Mouse (Mus musculus) naive thymus-derived CD4-positive, alpha-beta T cell, adult 2 months (primary cell): ENCODE measurements around the gene 1810024B03Rik.
"Not testable (repeated sequence)": the region's sequence is repeated elsewhere in the genome, so short reads cannot be mapped to it uniquely, and the experiment has no call there.

ENCODE experiments used
- DNase-seq: peaks from one replicate; pipeline ENCODE4 v3.0.0-alpha.2; 2011; ENCODE audit warnings: low read depth

Gene 1810024B03Rik

GRCm38 (mm10) chr2:127207547-127208451 lies at the start of gene 1810024B03Rik, which contains the start of gene Snrnp200:
Gene 1810024B03Rik (minus strand): TSS chr2:127208280.
Gene Snrnp200 (plus strand): TSS chr2:127208386.
- peak; percentile 97 for DNase-seq

- no peak for DNase-seq
These were observed 47.2 kb upstream of the 1810024B03Rik start for GRCm38 (mm10) chr2:127255294-127255693.

- no peak for DNase-seq
These were observed 46.6 kb upstream of the 1810024B03Rik start for GRCm38 (mm10) chr2:127254604-127255134.

GRCm38 (mm10) chr2:127252787-127253186 lies 44.7 kb upstream of the 1810024B03Rik start:
- DNase-seq = no peak

- no peak for DNase-seq
These were observed 43.9 kb upstream of the 1810024B03Rik start for GRCm38 (mm10) chr2:127251880-127252527.

- no peak for DNase-seq
These were observed 43.4 kb upstream of the 1810024B03Rik start for GRCm38 (mm10) chr2:127251457-127251856.

GRCm38 (mm10) chr2:127250291-127251008 lies 42.4 kb upstream of the 1810024B03Rik start:
- DNase-seq = no peak

GRCm38 (mm10) chr2:127248334-127249004 lies 40.4 kb upstream of the 1810024B03Rik start:
- DNase-seq = peak; percentile 45

- peak; percentile 98 for DNase-seq
These were observed 39.7 kb upstream of the 1810024B03Rik start, which contains the start of the genes Ciao1 and Tmem127 for GRCm38 (mm10) chr2:127247592-127248333. Gene Ciao1 (minus strand): TSS chr2:127247816. Gene Tmem127 (plus strand): TSS chr2:127247908.

- no peak for DNase-seq
These were observed 32.0 kb upstream of the 1810024B03Rik start for GRCm38 (mm10) chr2:127240065-127240464.

- no peak for DNase-seq
These were observed 30.0 kb upstream of the 1810024B03Rik start for GRCm38 (mm10) chr2:127237897-127238610.

- DNase-seq = no peak
These were observed 17.2 kb upstream of the 1810024B03Rik start for GRCm38 (mm10) chr2:127225261-127225660.

GRCm38 (mm10) chr2:127217746-127218145 lies 9.7 kb upstream of the 1810024B03Rik start:
- no peak for DNase-seq

- DNase-seq = no peak
These were observed 2.6 kb upstream of the 1810024B03Rik start for GRCm38 (mm10) chr2:127210701-127211100.

- no peak for DNase-seq
These were observed 331 bp upstream of the 1810024B03Rik start for GRCm38 (mm10) chr2:127208452-127208769.

- no peak for DNase-seq
These were observed 1.2 kb downstream of the 1810024B03Rik start for GRCm38 (mm10) chr2:127206916-127207315.

- not testable (repeated sequence) for DNase-seq
These were observed 2.1 kb downstream of the 1810024B03Rik start for GRCm38 (mm10) chr2:127205936-127206335.

- peak; percentile 83 for DNase-seq
These were observed 3.1 kb downstream of the 1810024B03Rik start for GRCm38 (mm10) chr2:127204932-127205331.

- no peak for DNase-seq
These were observed 18.5 kb downstream of the 1810024B03Rik start for GRCm38 (mm10) chr2:127189574-127189973.
